Mouse (Mus musculus) spleen, adult 2 months (tissue): ENCODE results near the gene Dtd1. TPM values are rescaled to one million over a fixed set of nuclear protein-coding genes. Genes with fewer than 3 reads are reported as not detected.

Source experiments
- DNase-seq, 2 experiments: peaks; one replicate each; pipeline versions ENCODE4 v3.0.0 to v3.0.0-alpha.2; 2012 to 2021; ENCODE audit warnings: low spot score in 2 of 2, low read depth in 1 of 2
- H3K27ac ChIP-seq: fragments of 200-500 bp; 2 replicates; pipeline ENCODE4 v1.5.1; 2012; ENCODE audit warnings: low read length, inconsistent platforms; ENCODE audit not compliant: insufficient read depth
- H3K27me3 ChIP-seq: fragments of 200-500 bp; 2 replicates; pipeline ENCODE4 v1.6.1; 2012; ENCODE audit warnings: mild to moderate bottlenecking, moderate library complexity, low read length, inconsistent platforms; ENCODE audit not compliant: control insufficient read depth, insufficient read depth
- H3K36me3 ChIP-seq: fragments of 200-500 bp; 2 replicates; pipeline ENCODE4 v1.6.1; 2012; ENCODE audit warnings: mild to moderate bottlenecking, low read length, inconsistent platforms; ENCODE audit not compliant: control insufficient read depth, insufficient read depth
- H3K4me1 ChIP-seq: fragments of 200-500 bp; 2 replicates; pipeline ENCODE4 v1.6.1; 2011; ENCODE audit warnings: inconsistent platforms; ENCODE audit not compliant: control insufficient read depth, insufficient read depth, insufficient read length
- H3K4me3 ChIP-seq: fragments of 200-500 bp; 2 replicates; pipeline ENCODE4 v1.5.1; 2011; ENCODE audit warnings: mild to moderate bottlenecking, inconsistent platforms; ENCODE audit not compliant: insufficient read depth, insufficient read length; ENCODE audit errors: extremely low read depth
- CTCF ChIP-seq: fragments of 200-500 bp; IDR thresholded peaks from 2 replicates; pipeline ENCODE4 v1.5.1; 2011; ENCODE audit warnings: mild to moderate bottlenecking, inconsistent platforms; ENCODE audit not compliant: insufficient read depth, insufficient read length, insufficient replicate concordance; ENCODE audit errors: extremely low read depth
- POLR2A ChIP-seq: fragments of 200-500 bp; IDR thresholded peaks from 2 replicates; pipeline ENCODE4 v1.6.1; 2011; ENCODE audit warnings: low read depth, low read length, inconsistent platforms
- WGBS: fragments of 180-500 bp; shearing (Covaris S2); methylation state at CpG from one replicate; pipeline ENCODE4 v1.1.7; 2018; 5-methylcytosine and 5-hydroxymethylcytosine counted together
- polyA plus RNA-seq: library from polyadenylated mRNA; depleted of rRNA; stranded (reverse); fragments of >200 nt; gene quantifications from 2 replicates; pipeline ENCODE4 v1.2.3, GENCODE M21; 2012

Dtd1 gene
- polyA plus RNA-seq, 1 experiment, result 7.4 TPM

DNA sequence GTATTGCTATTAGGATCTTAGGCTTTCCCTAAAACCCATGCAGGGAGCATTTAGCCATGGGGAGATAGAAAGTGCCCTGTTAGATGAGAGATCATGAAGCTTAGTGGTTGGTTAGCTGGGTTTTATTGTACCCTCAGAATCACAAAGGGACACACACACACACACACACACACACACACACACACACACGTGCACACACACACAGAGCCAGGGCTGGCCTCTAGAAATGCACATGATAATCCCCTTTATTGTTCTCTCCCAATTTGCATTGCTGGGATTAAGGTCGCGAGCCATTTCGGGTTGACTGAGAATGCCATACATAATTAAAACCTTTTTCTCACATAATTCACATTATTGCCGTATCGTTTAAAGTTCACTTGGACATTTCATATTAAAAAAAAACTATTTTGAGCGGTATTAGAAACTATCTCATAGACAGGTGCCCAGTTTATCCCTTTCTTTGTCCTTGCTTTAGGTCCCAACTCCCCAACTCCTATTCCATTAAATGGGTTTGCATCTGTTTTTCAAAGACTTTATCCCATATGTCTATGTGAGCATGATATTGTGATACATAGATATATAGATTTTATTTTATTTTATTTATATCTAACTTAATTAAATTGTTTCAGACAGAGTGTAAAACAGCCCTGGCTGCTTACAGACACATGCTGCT lies 164.6 kb downstream of the Dtd1 start:
- no peaks in the 10 kb centered on the region for H3K27me3 ChIP-seq
- WGBS, result 92% methylated on average over 7 of the region's 7 CpGs
- H3K36me3 ChIP-seq, result no peaks in the 10 kb centered on the region
- DNase-seq, result no peak
- H3K4me3 ChIP-seq, result no peak overlapping the region
- H3K27ac ChIP-seq, result no peak overlapping the region
- no peaks in the 10 kb centered on the region for H3K4me1 ChIP-seq
- no peak for TF ChIP-seq CTCF
- TF ChIP-seq POLR2A, result no peak

GRCm38 (mm10) chr2:144765219-144765618 lies 165.5 kb downstream of the Dtd1 start:
- H3K4me3 ChIP-seq, result no peak overlapping the region
- H3K27ac ChIP-seq, result no peak overlapping the region
- TF ChIP-seq CTCF (no peak), POLR2A (no peak)
- DNase-seq, result no peak
- H3K36me3 ChIP-seq, result no peaks in the 10 kb centered on the region
- no peaks in the 10 kb centered on the region for H3K27me3 ChIP-seq
- WGBS, result 90% methylated on average over 5 of the region's 5 CpGs
- H3K4me1 ChIP-seq, result no peaks in the 10 kb centered on the region

DNA sequence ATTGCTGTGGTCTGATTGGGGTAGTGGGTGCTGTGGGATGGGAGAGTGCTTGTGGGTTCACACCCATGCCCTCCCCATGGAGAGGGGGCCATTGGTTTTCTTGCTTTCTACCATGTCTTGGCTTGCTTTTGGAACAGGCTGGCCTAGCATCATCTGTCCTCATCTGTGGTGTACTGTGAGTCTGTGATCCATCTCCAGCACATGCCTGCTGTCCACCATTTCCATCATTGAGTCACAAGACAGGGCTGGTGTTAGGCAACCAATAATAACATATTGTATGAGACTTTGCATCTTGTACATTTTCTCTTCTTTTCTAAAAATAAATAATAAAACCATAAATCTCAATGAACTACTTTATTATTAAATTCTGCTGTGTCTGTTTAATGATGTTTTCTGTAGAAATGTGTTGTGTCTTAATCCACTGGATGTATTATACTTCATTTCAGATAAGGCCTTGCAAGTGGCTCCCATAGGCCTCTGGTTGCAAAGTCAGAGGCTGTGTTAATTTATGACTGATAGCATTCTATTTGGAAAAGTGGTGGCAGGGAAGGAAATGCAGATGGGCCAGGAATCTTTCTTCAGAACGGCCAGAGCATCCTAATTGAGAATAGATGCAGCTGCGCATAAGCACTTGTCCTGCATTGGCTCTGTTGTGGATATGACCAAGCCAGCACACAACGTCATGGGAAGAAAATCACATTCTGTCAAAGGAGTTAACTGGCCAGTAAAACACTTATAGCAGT lies 168.8 kb downstream of the Dtd1 start:
- Histone ChIP-seq H3K36me3 (no peaks in the 10 kb centered on the region), H3K4me1 (no peaks in the 10 kb centered on the region), H3K27me3 (no peaks in the 10 kb centered on the region), H3K4me3 (no peak overlapping the region), H3K27ac (no peak overlapping the region)
- DNase-seq, result no peak
- WGBS, result 91% methylated on average over 3 of the region's 3 CpGs
- no peak for TF ChIP-seq POLR2A
- TF ChIP-seq CTCF, result no peak

DNA sequence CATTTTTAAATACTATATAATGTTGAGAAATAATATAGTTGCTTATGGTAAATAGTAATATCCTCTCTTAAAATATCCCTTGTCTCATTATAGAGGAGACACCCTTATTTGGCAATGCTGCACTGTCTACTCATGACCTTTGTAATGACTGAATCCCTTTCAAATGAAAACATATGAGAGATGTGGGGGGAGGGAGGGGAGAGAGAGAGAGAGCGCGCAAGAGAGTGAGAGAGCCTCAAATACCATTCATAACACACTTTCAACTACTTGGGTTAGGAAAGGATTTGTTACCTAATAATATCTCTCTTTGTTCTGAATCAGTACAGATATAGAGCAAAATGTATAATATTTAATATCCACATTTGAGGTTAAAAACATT lies 169.4 kb downstream of the Dtd1 start:
- Histone ChIP-seq H3K36me3 (no peaks in the 10 kb centered on the region), H3K4me1 (no peaks in the 10 kb centered on the region), H3K4me3 (no peak overlapping the region), H3K27ac (no peak overlapping the region), H3K27me3 (no peaks in the 10 kb centered on the region)
- WGBS, result 98% methylated on average over 2 of the region's 2 CpGs
- TF ChIP-seq POLR2A (no peak), CTCF (no peak)
- DNase-seq, result no peak

DNA sequence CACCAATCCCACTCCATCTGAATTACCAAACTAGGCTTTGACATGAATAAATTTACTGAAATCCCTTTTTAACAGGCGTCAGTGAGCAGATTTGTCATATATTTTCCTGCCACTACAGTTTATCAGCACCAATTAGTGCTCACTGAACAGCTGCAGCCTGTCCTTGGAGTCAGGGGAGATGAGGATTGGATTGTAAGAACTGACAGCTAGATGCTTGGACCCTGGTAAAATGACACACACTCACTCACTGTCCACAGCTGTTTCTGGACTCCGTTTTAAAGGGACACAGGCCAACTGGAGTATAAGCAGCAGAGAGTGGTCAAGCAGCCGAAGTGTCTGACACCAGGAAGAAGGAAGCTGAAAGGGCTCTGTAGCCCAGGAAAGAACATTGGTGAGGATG lies 169.9 kb downstream of the Dtd1 start:
- Histone ChIP-seq H3K4me1 (no peaks in the 10 kb centered on the region), H3K36me3 (no peaks in the 10 kb centered on the region), H3K27ac (no peak overlapping the region), H3K27me3 (no peaks in the 10 kb centered on the region), H3K4me3 (no peak overlapping the region)
- WGBS, result 78% methylated on average over 3 of the region's 3 CpGs
- no peak for DNase-seq
- TF ChIP-seq POLR2A (no peak), CTCF (no peak)

- no peak for DNase-seq
- no peak overlapping the region for H3K4me3 ChIP-seq
- no peak for TF ChIP-seq CTCF
- no peak for TF ChIP-seq POLR2A
- no peaks in the 10 kb centered on the region for H3K4me1 ChIP-seq
- H3K36me3 ChIP-seq, result no peaks in the 10 kb centered on the region
- H3K27me3 ChIP-seq, result no peaks in the 10 kb centered on the region
- WGBS, result 91% methylated on average over 7 of the region's 7 CpGs
- H3K27ac ChIP-seq, result no peak overlapping the region
These were observed 170.8 kb downstream of the Dtd1 start for GRCm38 (mm10) chr2:144770452-144770941.

GRCm38 (mm10) chr2:144771841-144772240 lies 172.1 kb downstream of the Dtd1 start:
- no peak for DNase-seq
- no peak for TF ChIP-seq CTCF
- no peak for TF ChIP-seq POLR2A
- 73% methylated on average over 4 of the region's 4 CpGs for WGBS
- Histone ChIP-seq H3K27me3 (no peaks in the 10 kb centered on the region), H3K4me3 (no peak overlapping the region), H3K27ac (no peak overlapping the region), H3K4me1 (no peaks in the 10 kb centered on the region), H3K36me3 (no peaks in the 10 kb centered on the region)
